Mouse (Mus musculus): ENCODE results near the gene M1ap. TPM values are rescaled to one million over a fixed set of nuclear protein-coding genes. Genes with fewer than 3 reads are reported as not detected.

Gene M1ap
- polyA plus RNA-seq, 1 experiment from 2014 or later, result 0.34 TPM

DNA sequence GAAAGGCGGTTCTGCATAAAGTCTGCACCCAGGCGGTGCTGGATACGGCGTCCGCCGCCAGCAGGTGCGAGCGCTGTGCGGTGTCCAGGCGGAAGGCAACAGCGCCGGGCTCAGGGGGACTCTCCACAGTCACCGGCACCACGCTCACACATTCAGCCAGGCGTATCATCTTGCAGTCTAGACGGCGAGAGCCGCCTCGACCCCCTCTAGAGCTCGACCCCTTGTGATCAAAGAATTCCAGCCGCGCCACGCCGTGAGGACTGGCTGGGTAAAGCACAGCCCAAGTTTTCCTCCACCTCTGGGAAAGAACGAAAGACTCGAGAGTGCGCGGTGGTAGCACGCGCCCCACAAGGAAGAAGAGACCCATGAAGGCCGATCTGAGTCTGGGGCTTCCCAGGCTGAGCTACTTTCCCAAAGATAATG, 86.1 kb downstream of the M1ap start:
- WGBS, result 0% methylated on average over 31 of the region's 31 CpGs
- peaks cover 38% of the 10 kb centered on the region for H3K4me1 ChIP-seq
- H3K4me3 ChIP-seq, result peak overlapping the region; percentile 79
- H3K36me3 ChIP-seq, result peaks cover 13% of the 10 kb centered on the region
- H3K27ac ChIP-seq, result peak overlapping the region; percentile 90
- peak; percentile 86 for DNase-seq (ENCODE audit: low spot score)
- H3K27me3 ChIP-seq (ENCODE audit: insufficient read depth, poor library complexity, severe bottlenecking), result peaks cover 82% of the 10 kb centered on the region
- no peaks in the 10 kb centered on the region for H3K9me3 ChIP-seq

DNA sequence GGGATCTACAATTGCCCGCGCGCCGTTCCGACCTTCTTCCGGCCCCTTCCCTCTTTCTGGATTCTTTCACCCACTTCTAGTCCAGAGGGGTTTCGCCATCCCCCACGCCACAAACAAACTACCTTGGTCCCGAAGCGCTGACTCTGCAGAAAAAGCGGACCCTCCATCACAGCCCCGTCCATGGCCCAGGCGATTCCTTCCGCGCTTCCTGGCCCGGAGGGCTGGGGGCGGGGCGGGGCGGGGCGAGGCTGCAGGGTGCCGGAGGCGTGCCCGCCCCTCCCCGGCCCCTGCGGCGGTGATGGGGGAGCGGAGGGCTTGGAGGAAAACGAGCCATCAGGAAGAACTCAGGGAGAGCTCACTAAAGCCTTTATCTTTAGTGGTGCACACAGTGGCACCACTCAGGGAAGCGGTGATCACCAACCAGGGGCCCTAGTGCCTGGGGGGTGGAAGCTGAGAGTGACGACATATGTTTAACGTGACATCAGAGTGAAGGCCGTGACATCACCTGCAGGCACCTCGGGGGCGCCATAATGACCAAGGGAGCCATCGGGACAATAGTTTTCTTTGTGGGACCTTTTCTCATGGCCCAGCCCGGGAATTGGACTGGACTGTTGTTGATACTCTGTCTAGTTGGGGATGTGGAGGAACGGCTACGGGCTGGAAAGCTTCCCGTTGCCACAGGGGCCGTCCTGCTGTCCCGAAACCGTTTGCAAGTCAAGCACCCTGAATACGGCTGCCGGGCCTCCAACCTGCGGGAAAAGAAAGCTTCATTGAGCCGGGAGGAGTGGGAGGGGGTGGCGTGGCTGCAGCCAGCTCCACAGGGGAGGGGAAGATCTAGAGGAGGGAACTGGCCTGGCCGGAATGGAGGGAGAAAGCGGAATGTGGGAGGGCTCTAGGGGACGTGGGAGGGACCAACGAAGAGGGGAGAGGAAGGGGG, 86.8 kb downstream of the M1ap start, which contains the start of the genes Dok1 and Loxl3:
TSS of gene Dok1 (minus strand) at position 223 of the 937 bp plus-strand sequence.
TSS of gene Loxl3 (plus strand) at position 925 of the 937 bp plus-strand sequence.
- peak; percentile 91 for DNase-seq (ENCODE audit: low spot score)
- no peaks in the 10 kb centered on the region for H3K9me3 ChIP-seq
- H3K4me1 ChIP-seq, result peaks cover 41% of the 10 kb centered on the region
- H3K27ac ChIP-seq, result peak within 1 kb of the TSS; percentile 90
- peak within 1 kb of the TSS; percentile 79 for H3K4me3 ChIP-seq
- WGBS, result under 1% methylated on average over 51 of the region's 51 CpGs
- H3K27me3 ChIP-seq (ENCODE audit: insufficient read depth, poor library complexity, severe bottlenecking), result peaks cover 81% of the 10 kb centered on the region
- H3K36me3 ChIP-seq, result peaks cover 13% of the 10 kb centered on the region

DNA sequence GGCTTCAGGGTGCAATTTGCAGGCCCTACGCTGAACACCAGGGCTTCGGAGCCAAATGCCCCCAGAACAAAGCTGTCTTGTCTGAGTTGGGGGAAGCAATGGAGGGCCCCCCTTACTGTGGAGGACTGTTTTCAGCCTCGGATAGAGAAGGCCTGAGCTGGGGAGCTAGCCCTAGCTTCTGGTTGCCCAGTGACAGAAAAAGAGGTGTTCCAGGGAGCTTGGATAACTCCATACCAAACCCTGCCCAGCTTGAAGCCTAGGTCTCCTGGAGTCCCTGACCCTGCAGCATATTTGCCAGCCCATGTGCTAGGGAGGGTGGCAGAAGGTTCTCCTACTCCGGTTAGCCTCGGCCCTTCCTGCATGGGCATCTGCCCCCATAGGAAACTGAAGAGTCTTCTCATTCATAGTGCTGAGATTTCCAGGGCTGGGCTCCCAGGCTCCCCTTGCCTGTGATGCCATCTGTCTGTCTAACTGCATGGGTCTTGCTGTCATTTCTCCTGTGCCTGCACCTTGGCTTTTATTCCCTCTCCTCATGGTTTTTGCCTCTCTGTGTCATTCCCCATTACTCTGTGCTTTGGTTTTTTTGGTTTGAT, 87.9 kb downstream of the M1ap start:
- H3K27ac ChIP-seq, result peak overlapping the region; percentile 90
- 20% methylated on average over 5 of the region's 5 CpGs for WGBS
- no peaks in the 10 kb centered on the region for H3K9me3 ChIP-seq
- DNase-seq (ENCODE audit: low spot score), result no peak
- peaks cover 72% of the 10 kb centered on the region for H3K27me3 ChIP-seq (ENCODE audit: insufficient read depth, poor library complexity, severe bottlenecking)
- H3K4me3 ChIP-seq, result peak overlapping the region; percentile 79
- peaks cover 44% of the 10 kb centered on the region for H3K4me1 ChIP-seq
- peaks cover 13% of the 10 kb centered on the region for H3K36me3 ChIP-seq

DNA sequence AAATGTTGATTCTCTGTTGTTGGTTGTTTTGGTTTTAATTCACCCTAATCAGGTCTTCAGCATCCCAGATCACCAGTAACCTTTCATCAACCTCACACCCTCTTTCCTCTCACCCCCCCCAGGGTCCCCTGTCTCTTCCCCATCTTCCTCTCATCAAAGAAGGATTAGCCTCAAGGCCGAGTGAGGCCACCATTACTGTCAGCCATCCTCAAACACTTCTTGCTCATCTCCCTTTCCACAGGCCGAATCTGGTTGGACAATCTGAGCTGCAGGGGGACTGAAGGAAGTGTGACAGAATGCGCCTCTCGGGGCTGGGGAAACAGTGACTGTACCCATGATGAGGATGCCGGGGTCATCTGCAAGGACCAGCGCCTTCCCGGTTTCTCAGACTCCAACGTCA, 90.5 kb downstream of the M1ap start:
- Histone ChIP-seq H3K4me1 (peaks cover 38% of the 10 kb centered on the region), H3K9me3 (no peaks in the 10 kb centered on the region), H3K36me3 (no peaks in the 10 kb centered on the region), H3K4me3 (no peak overlapping the region), H3K27me3 (ENCODE audit: insufficient read depth, poor library complexity, severe bottlenecking) (peaks cover 62% of the 10 kb centered on the region), H3K27ac (no peak overlapping the region)
- WGBS, result 59% methylated on average over 8 of the region's 8 CpGs
- no peak for DNase-seq (ENCODE audit: low spot score)

DNA sequence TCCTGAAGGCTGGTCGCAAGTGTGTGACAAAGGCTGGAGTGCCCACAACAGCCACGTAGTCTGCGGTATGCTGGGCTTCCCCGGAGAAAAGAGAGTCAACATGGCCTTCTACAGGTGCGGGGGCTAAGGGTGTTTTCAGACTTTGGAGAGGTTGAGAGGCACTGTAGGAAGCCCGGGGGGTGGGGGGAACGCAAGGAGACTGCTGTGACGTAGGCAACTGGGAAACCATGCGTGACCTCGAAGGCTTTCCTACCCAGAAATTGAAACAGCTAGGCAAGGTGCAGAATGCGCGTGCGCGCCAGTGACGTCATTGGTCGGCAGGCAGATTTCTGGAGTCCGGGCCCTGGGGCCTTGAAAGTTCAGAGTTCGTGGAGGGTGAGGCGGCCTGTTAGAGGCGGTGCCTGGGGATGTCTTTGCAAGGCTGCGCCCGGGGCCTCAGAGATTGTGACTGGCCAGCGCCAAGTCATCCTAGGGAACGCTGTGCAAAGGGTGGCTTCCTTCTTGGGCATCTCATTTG, 91.9 kb downstream of the M1ap start:
- Histone ChIP-seq H3K4me3 (peak overlapping the region; percentile 51), H3K27ac (peak overlapping the region; percentile 74), H3K4me1 (peaks cover 33% of the 10 kb centered on the region), H3K9me3 (no peaks in the 10 kb centered on the region), H3K36me3 (no peaks in the 10 kb centered on the region), H3K27me3 (ENCODE audit: insufficient read depth, poor library complexity, severe bottlenecking) (peaks cover 63% of the 10 kb centered on the region)
- WGBS, result 10% methylated on average over 24 of the region's 24 CpGs
- peak; percentile 94 for DNase-seq (ENCODE audit: low spot score)

DNA sequence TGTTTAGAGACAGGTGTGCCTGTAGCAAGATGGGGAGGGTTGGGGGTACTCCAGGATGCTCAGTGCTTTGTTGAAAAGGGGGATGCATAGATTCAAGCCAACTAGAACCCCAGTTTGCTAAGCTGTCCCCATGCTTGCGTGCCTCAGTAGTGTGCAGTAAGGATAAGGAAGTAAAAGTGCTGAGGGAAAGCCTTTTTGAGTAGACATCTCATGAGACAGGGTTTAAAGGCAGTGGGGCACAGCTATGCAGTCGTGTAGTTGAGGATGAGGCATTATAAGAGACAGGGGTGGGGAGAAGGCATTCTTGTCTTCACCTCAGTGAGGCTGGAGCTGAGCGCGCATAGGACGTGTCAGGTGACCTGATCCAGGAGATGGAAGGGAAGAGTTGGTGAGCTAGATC, 93.9 kb downstream of the M1ap start:
- WGBS, result 75% methylated on average over 5 of the region's 5 CpGs
- no peaks in the 10 kb centered on the region for H3K36me3 ChIP-seq
- no peak for DNase-seq (ENCODE audit: low spot score)
- peaks cover 50% of the 10 kb centered on the region for H3K27me3 ChIP-seq (ENCODE audit: insufficient read depth, poor library complexity, severe bottlenecking)
- H3K27ac ChIP-seq, result no peak overlapping the region
- no peaks in the 10 kb centered on the region for H3K9me3 ChIP-seq
- peaks cover 29% of the 10 kb centered on the region for H3K4me1 ChIP-seq
- no peak overlapping the region for H3K4me3 ChIP-seq

DNA sequence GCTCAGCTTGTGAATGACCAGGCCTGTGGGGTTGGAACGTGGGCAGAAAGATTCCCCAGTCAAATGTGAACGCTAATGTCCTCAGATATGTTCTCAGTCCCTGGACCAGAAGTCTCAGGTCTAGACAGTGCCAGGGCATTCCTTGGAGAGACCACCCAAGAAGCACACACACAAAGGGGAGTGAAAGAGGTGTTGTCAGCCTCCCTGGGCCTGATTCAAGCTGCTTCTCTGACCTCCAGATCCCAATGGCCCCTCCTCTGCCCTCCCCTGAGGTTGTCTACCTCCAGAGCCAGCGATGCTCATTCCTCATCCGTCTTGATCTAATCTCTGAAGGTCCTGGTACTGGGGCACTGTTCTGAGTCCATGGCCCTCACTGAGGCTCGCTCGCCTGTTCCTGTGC, 96.9 kb downstream of the M1ap start:
- no peaks in the 10 kb centered on the region for H3K36me3 ChIP-seq
- peaks cover 26% of the 10 kb centered on the region; the same call in 1 of the 2 replicates for H3K27me3 ChIP-seq (ENCODE audit: insufficient read depth, poor library complexity, severe bottlenecking)
- WGBS, result 63% methylated on average over 6 of the region's 6 CpGs
- H3K4me3 ChIP-seq, result no peak overlapping the region
- peak overlapping the region; percentile 37; the same call in 1 of the 2 replicates for H3K27ac ChIP-seq
- peaks cover 26% of the 10 kb centered on the region for H3K4me1 ChIP-seq
- no peaks in the 10 kb centered on the region for H3K9me3 ChIP-seq
- no peak for DNase-seq (ENCODE audit: low spot score)

DNA sequence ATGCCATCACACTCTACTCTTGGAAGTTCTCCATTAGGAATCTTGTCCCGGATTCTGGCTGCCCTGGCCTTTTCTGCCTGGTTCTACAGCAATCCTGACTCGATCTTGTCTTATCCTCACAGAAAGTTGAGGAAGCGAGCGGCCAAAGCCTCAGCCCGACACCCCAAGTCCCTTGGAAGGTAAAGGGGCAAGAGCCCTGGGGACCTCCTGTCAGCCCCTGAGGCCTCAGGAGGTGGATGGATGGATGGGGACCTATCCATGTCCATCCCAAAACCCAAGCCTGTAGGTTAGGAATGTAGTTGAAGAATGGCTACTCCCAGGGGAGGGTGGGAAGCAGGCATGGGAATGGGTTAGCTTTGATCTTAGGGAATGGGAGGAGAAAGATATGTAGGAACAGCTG, 97.3 kb downstream of the M1ap start:
- DNase-seq (ENCODE audit: low spot score), result no peak
- Histone ChIP-seq H3K27ac (peak overlapping the region; percentile 37), H3K27me3 (ENCODE audit: insufficient read depth, poor library complexity, severe bottlenecking) (peaks cover 30% of the 10 kb centered on the region), H3K4me3 (no peak overlapping the region), H3K9me3 (no peaks in the 10 kb centered on the region), H3K4me1 (peaks cover 22% of the 10 kb centered on the region), H3K36me3 (no peaks in the 10 kb centered on the region)
- WGBS, result 77% methylated on average over 5 of the region's 5 CpGs

DNA sequence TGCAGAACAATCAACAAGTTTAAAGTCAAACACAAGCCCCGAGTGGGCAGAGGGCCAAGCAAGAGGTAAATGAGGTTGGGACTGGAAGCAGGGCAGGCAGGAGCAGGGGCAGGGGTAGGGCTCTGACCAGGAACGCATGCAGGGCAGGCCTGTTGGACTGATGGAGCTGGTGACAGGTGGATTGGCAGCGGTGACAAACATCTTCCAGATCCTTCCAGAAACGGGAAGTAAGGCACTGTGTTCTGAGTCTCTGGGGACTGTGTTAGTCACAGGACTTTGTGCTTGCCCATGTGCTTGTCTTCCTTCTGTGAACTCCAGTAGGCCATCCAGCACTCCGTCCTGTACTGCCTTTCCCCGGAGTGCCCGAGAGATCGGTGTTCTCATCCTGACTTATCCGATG, 98.0 kb downstream of the M1ap start:
- peaks cover 35% of the 10 kb centered on the region for H3K27me3 ChIP-seq (ENCODE audit: insufficient read depth, poor library complexity, severe bottlenecking)

DNA sequence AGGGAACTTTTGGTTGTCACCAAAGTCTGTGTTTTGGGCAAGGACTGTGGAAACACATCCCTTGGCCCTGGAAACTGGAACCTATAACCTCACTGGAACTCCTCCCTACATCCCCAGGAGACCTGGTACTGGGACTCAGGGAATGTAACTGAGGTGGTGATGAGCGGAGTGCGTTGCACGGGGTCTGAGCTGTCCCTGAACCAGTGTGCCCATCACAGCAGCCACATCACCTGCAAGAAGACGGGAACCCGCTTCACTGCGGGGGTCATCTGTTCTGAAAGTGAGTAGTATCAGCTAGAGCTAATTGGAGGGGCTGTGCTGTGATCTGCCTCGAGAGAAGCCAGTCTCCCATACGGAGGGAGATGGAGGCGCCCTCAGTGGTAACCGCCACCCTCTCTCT, 102.7 kb downstream of the M1ap start:
- DNase-seq (ENCODE audit: low spot score), result no peak
- WGBS, result 68% methylated on average over 10 of the region's 10 CpGs
- no peak overlapping the region for H3K4me3 ChIP-seq
- peaks cover 18% of the 10 kb centered on the region for H3K27me3 ChIP-seq (ENCODE audit: insufficient read depth, poor library complexity, severe bottlenecking)
- peaks cover 27% of the 10 kb centered on the region for H3K4me1 ChIP-seq
- no peaks in the 10 kb centered on the region for H3K9me3 ChIP-seq
- H3K36me3 ChIP-seq, result peaks cover 18% of the 10 kb centered on the region
- peak overlapping the region; percentile 17; the same call in 1 of the 2 replicates for H3K27ac ChIP-seq

More for the DNA sequence above, 98.0 kb downstream of the M1ap start:
- 26% methylated on average over 9 of the region's 9 CpGs for WGBS
- Histone ChIP-seq H3K4me1 (peaks cover 22% of the 10 kb centered on the region), H3K4me3 (no peak overlapping the region), H3K36me3 (no peaks in the 10 kb centered on the region), H3K27ac (peak overlapping the region; percentile 37), H3K9me3 (no peaks in the 10 kb centered on the region)
- DNase-seq (ENCODE audit: low spot score), result peak; percentile 93

DNA sequence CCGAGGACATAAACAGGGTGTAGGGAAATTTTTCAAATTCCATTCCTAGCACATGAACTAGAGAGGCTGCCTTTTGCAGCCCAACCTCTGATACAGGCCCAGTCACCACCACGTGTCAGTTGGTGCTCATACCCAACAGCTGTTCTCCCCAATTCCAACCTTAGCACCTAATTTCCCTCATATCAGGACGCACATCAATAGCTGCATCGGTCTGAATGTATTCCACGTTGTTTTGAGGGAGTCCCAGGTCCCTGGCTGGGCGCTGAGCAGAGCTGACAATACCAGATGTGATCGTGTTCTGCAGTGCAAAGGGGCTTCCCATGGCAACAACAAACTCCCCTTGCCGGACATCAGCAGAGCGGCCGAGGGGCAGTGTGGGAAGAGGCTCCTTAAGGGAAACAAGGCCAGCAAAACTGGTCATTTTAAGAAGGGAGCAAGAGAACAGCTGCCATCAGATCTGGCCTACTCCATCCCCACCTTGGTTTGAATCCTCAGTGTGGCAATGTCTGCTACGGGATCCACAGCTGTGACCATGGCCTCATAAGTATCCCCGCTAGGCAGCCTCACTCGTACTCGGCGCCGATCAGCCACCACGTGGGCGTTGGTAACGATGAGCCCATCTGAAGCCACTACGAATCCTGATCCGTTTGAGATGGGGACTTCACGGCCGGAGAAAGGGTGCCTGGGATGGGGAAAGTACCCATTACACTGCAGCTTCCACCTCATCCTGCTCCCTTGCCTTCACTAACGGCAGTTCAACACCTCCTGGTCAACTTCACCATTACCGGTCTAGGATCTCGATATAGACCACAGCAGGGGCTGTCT, 106.6 kb downstream of the M1ap start:
- peak overlapping the region; percentile 97 for H3K4me3 ChIP-seq
- DNase-seq (ENCODE audit: low spot score), result peak; percentile 86

More for the DNA sequence above, 106.6 kb downstream of the M1ap start:
- Histone ChIP-seq H3K9me3 (no peaks in the 10 kb centered on the region), H3K27me3 (ENCODE audit: insufficient read depth, poor library complexity, severe bottlenecking) (peaks cover 19% of the 10 kb centered on the region), H3K4me1 (peaks cover 29% of the 10 kb centered on the region), H3K36me3 (peaks cover 42% of the 10 kb centered on the region), H3K27ac (peak overlapping the region; percentile 93)
- 2% methylated on average over 26 of the region's 26 CpGs for WGBS
